Mouse (Mus musculus) CH12.LX (cell line): ENCODE results near the gene Ephb3. TPM values are rescaled to one million over a fixed set of nuclear protein-coding genes. Genes with fewer than 3 reads are reported as not detected.

Experiments
- DNase-seq: peaks from one replicate; pipeline ENCODE4 v3.0.0-alpha.2; 2013; ENCODE audit errors: extremely low read depth
- H3K27ac ChIP-seq: 2 replicates; pipeline ENCODE4 v1.5.1; 2012; ENCODE audit warnings: low read depth, mild to moderate bottlenecking, control low read depth, moderate library complexity; ENCODE audit not compliant: insufficient read depth
- H3K27me3 ChIP-seq: replicated peaks from 2 replicates; pipeline ENCODE3; 2012; ENCODE audit warnings: inconsistent platforms
- H3K36me3 ChIP-seq, 2 experiments: replicated peaks in 1 of 2; 2 replicates each; pipeline versions ENCODE3 to v1.6.1; 2012; ENCODE audit warnings: inconsistent platforms in 1 of 2, low read length in 1 of 2, mild to moderate bottlenecking in 1 of 2, mixed read lengths in 1 of 2, moderate library complexity in 1 of 2; ENCODE audit not compliant: control insufficient read depth in 1 of 2, insufficient read depth in 1 of 2
- H3K4me1 ChIP-seq, 2 experiments: 2 replicates each; pipeline ENCODE4 v1.6.1; 2012; ENCODE audit warnings: inconsistent platforms in 1 of 2, moderate library complexity in 1 of 2; ENCODE audit not compliant: insufficient read depth in 2 of 2, control insufficient read depth in 1 of 2
- H3K4me2 ChIP-seq: 2 replicates; pipeline ENCODE4 v1.6.1; 2012; ENCODE audit warnings: low read depth, mild to moderate bottlenecking, control low read depth; ENCODE audit not compliant: poor library complexity, insufficient read depth, severe bottlenecking
- H3K4me3 ChIP-seq, 3 experiments: fragments of 150-350 bp in 1 of 3; sonication (generic) in 1 of 3; replicated peaks in 1 of 3; 2 replicates each; pipeline versions ENCODE3 to v1.5.1; 2011 to 2012; ENCODE audit warnings: low read depth in 2 of 3, low read length in 2 of 3, mild to moderate bottlenecking in 2 of 3, moderate library complexity in 2 of 3, control low read depth in 1 of 3, improper control_type of control experiment in 1 of 3, inconsistent platforms in 1 of 3, mixed read lengths in 1 of 3; ENCODE audit not compliant: poor library complexity in 1 of 3
- H3K79me2 ChIP-seq: replicated peaks from 2 replicates; pipeline ENCODE4 v1.6.1; 2012; ENCODE audit warnings: mild to moderate bottlenecking, moderate library complexity; ENCODE audit not compliant: control insufficient read depth, poor library complexity, insufficient read depth, severe bottlenecking; ENCODE audit errors: extremely low read depth
- H3K9ac ChIP-seq: 2 replicates; pipeline ENCODE4 v1.6.1; 2012; ENCODE audit warnings: low read depth, mild to moderate bottlenecking, control low read depth, moderate library complexity; ENCODE audit not compliant: insufficient read depth
- H3K9me3 ChIP-seq: replicated peaks from 2 replicates; pipeline ENCODE3; 2012; ENCODE audit warnings: low read length, inconsistent platforms, mixed read lengths
- CHD1 ChIP-seq: IDR thresholded peaks from 2 replicates; pipeline ENCODE4 v1.6.1; 2012; ENCODE audit warnings: low read depth, low read length, improper control_type of control experiment, inconsistent platforms
- CHD2 ChIP-seq: IDR thresholded peaks from 2 replicates; pipeline ENCODE4 v1.6.1; 2011; ENCODE audit warnings: low read length, improper control_type of control experiment
- CTCF ChIP-seq, 2 experiments: IDR thresholded peaks in 1 of 2; conservative IDR thresholded peaks in 1 of 2; 2 replicates each; pipeline ENCODE4 v1.5.1; 2011 to 2012; ENCODE audit warnings: low read depth in 2 of 2, low read length in 2 of 2, improper control_type of control experiment in 1 of 2, inconsistent platforms in 1 of 2, mild to moderate bottlenecking in 1 of 2, moderate library complexity in 1 of 2
- E2F4 ChIP-seq: IDR thresholded peaks from 2 replicates; pipeline ENCODE4 v1.6.1; 2011; ENCODE audit warnings: low read depth, low read length, improper control_type of control experiment; ENCODE audit not compliant: insufficient replicate concordance
- ETS1 ChIP-seq: conservative IDR thresholded peaks from 2 replicates; pipeline ENCODE4 v1.6.1; 2012; ENCODE audit warnings: low read depth, mild to moderate bottlenecking, inconsistent platforms, low read length, improper control_type of control experiment, moderate library complexity
- HCFC1 ChIP-seq: IDR thresholded peaks from 2 replicates; pipeline ENCODE4 v1.6.1; 2012; ENCODE audit warnings: low read depth, mild to moderate bottlenecking, inconsistent platforms, low read length, improper control_type of control experiment
- IRF4 ChIP-seq: IDR thresholded peaks from 2 replicates; pipeline ENCODE4 v1.6.1; 2014; ENCODE audit warnings: low read depth, mild to moderate bottlenecking, inconsistent platforms, low read length, improper control_type of control experiment
- JUN ChIP-seq: IDR thresholded peaks from 2 replicates; pipeline ENCODE4 v1.6.1; 2011; ENCODE audit warnings: low read depth, mild to moderate bottlenecking, low read length, improper control_type of control experiment, moderate library complexity; ENCODE audit not compliant: insufficient read depth
- KAT2A ChIP-seq: IDR thresholded peaks from 2 replicates; pipeline ENCODE4 v1.6.1; 2012; ENCODE audit warnings: low read length, improper control_type of control experiment, inconsistent platforms; ENCODE audit not compliant: insufficient replicate concordance
- MAFK ChIP-seq: IDR thresholded peaks from 2 replicates; pipeline ENCODE4 v1.6.1; 2011; ENCODE audit warnings: low read length, improper control_type of control experiment; ENCODE audit not compliant: insufficient replicate concordance
- MAZ ChIP-seq: IDR thresholded peaks from 2 replicates; pipeline ENCODE4 v1.6.1; 2012; ENCODE audit warnings: low read depth, mild to moderate bottlenecking, inconsistent platforms, low read length, improper control_type of control experiment, moderate library complexity
- MEF2A ChIP-seq: IDR thresholded peaks from 2 replicates; pipeline ENCODE4 v1.6.1; 2014; ENCODE audit warnings: low read depth, mild to moderate bottlenecking, inconsistent platforms, low read length, improper control_type of control experiment, borderline replicate concordance
- MXI1 ChIP-seq: IDR thresholded peaks from 2 replicates; pipeline ENCODE4 v1.6.1; 2011; ENCODE audit warnings: mild to moderate bottlenecking, low read depth, low read length, improper control_type of control experiment
- MYC ChIP-seq: IDR thresholded peaks from 2 replicates; pipeline ENCODE4 v1.6.1; 2011; ENCODE audit warnings: low read depth, mild to moderate bottlenecking, improper control_type of control experiment, low read length
- NELFE ChIP-seq: IDR thresholded peaks from 2 replicates; pipeline ENCODE4 v1.6.1; 2011; ENCODE audit warnings: low read depth, low read length, improper control_type of control experiment
- NRF1 ChIP-seq: IDR thresholded peaks from 2 replicates; pipeline ENCODE4 v1.6.1; 2014; ENCODE audit warnings: low read depth, mild to moderate bottlenecking, inconsistent platforms, low read length, improper control_type of control experiment, moderate library complexity
- PAX5 ChIP-seq: IDR thresholded peaks from 2 replicates; pipeline ENCODE4 v1.6.1; 2012; ENCODE audit warnings: low read length, inconsistent platforms, mixed read lengths
- POLR2A ChIP-seq: IDR thresholded peaks from 2 replicates; pipeline ENCODE4 v1.6.1; 2011; ENCODE audit warnings: low read depth, mild to moderate bottlenecking, improper control_type of control experiment, low read length
- POLR2AphosphoS2 ChIP-seq: IDR thresholded peaks from 2 replicates; pipeline ENCODE4 v1.6.1; 2011; ENCODE audit warnings: low read depth, low read length, improper control_type of control experiment
- RAD21 ChIP-seq: IDR thresholded peaks from 2 replicates; pipeline ENCODE4 v1.6.1; 2011; ENCODE audit warnings: low read depth, mild to moderate bottlenecking, low read length, improper control_type of control experiment, moderate library complexity
- RCOR1 ChIP-seq: conservative IDR thresholded peaks from 2 replicates; pipeline ENCODE4 v1.6.1; 2012; ENCODE audit warnings: low read depth, mild to moderate bottlenecking, inconsistent platforms, low read length, improper control_type of control experiment
- SIN3A ChIP-seq: IDR thresholded peaks from 2 replicates; pipeline ENCODE4 v1.6.1; 2012; ENCODE audit warnings: low read length, improper control_type of control experiment, inconsistent platforms
- SMC3 ChIP-seq: IDR thresholded peaks from 2 replicates; pipeline ENCODE4 v1.6.1; 2011; ENCODE audit warnings: low read depth, low read length, improper control_type of control experiment
- TBP ChIP-seq: conservative IDR thresholded peaks from 2 replicates; pipeline ENCODE4 v1.6.1; 2011; ENCODE audit warnings: low read depth, low read length, improper control_type of control experiment
- TCF12 ChIP-seq: IDR thresholded peaks from 2 replicates; pipeline ENCODE4 v1.6.1; 2014; ENCODE audit warnings: low read depth, mild to moderate bottlenecking, inconsistent platforms, low read length, improper control_type of control experiment
- UBTF ChIP-seq: IDR thresholded peaks from 2 replicates; pipeline ENCODE4 v1.6.1; 2012; ENCODE audit warnings: low read depth, mild to moderate bottlenecking, inconsistent platforms, low read length, improper control_type of control experiment, moderate library complexity
- USF1 ChIP-seq: IDR thresholded peaks from 2 replicates; pipeline ENCODE4 v1.6.1; 2014; ENCODE audit warnings: low read depth, mild to moderate bottlenecking, inconsistent platforms, low read length, improper control_type of control experiment
- USF2 ChIP-seq: conservative IDR thresholded peaks from 2 replicates; pipeline ENCODE4 v1.6.1; 2011; ENCODE audit warnings: low read depth, low read length, improper control_type of control experiment
- ZC3H11A ChIP-seq: IDR thresholded peaks from 2 replicates; pipeline ENCODE4 v1.6.1; 2012; ENCODE audit warnings: low read depth, mild to moderate bottlenecking, inconsistent platforms, low read length, improper control_type of control experiment
- dilution Hi-C: fragments of 300-500 bp; cut with MboI; formaldehyde crosslinking; loops from 2 replicates; pipeline ENCODE4 v1.14.3; 2020; ENCODE audit warnings: low sequenced_read_pairs; ENCODE audit not compliant: extremely low pct_unique_long_range_greater_than_20kb, extremely low pct_ligation_motif_present
- in situ Hi-C: fragments of 300-500 bp; cut with MboI; formaldehyde crosslinking; loops from 3 replicates; pipeline ENCODE4 v1.14.3; 2019; ENCODE audit warnings: low sequenced_read_pairs, low pct_ligation_motif_present, low pct_unique_long_range_greater_than_20kb, mixed read lengths
- polyA plus RNA-seq: library from polyadenylated mRNA; unstranded; fragments of >175 nt; gene quantifications from 2 replicates; pipeline ENCODE4 v1.2.1, GENCODE M21; 2012; ENCODE audit warnings: low read depth; ENCODE audit not compliant: insufficient read length
- total RNA-seq, 2 experiments: library from RNA; depleted of rRNA; stranded (reverse); fragments of 300-350 nt in 1 of 2; fragments of >200 nt in 1 of 2; gene quantifications; 2 replicates each; pipeline ENCODE4 v1.2.3; 2012 to 2014

Gene Ephb3
- total and polyA plus RNA-seq, 3 experiments = not detected

GRCm38 (mm10) chr16:21196576-21196975, 8.0 kb upstream of the Ephb3 start:
- H3K4me1 ChIP-seq = peaks cover 0 to 33% of the 10 kb centered on the region in 2 experiments; a peak in 2 of 4 replicates
- no peaks in the 10 kb centered on the region for H3K9me3 ChIP-seq
- H3K4me3 ChIP-seq = no peak overlapping the region
- DNase-seq = no peak
- peaks cover 6% of the 10 kb centered on the region for H3K27me3 ChIP-seq
- no peaks in the 10 kb centered on the region for H3K36me3 ChIP-seq
- dilution Hi-C loops (no loop called here), in situ Hi-C loops (loop anchor here (5.0 to 10.0 kb wide), 2 partner anchors 196 to 282 kb away; no protein-coding TSS in a partner anchor)
- TF ChIP-seq MXI1 (no peak), UBTF (no peak), RAD21 (no peak), MYC (no peak), NELFE (no peak), SMC3 (no peak), E2F4 (no peak), TCF12 (no peak), ETS1 (no peak), JUN (no peak), KAT2A (no peak), CTCF (conservative IDR thresholded peaks at IDR 0.05 in 1 of 2, IDR thresholded peaks at IDR 0.05 in 1 of 2; ENCODE audit: low read depth in 2 of 2, low read length in 2 of 2) (no peak), MAZ (no peak), HCFC1 (no peak), MAFK (no peak), CHD1 (no peak), POLR2AphosphoS2 (no peak)
- H3K4me2 ChIP-seq = no peak overlapping the region
- H3K79me2 ChIP-seq = no peaks in the 10 kb centered on the region
- H3K27ac ChIP-seq = no peak overlapping the region
- H3K9ac ChIP-seq = no peak overlapping the region

GRCm38 (mm10) chr16:21197542-21197941, 7.0 kb upstream of the Ephb3 start:
- in situ Hi-C loops = loop anchor here (5.0 to 10.0 kb wide), 2 partner anchors 195 to 283 kb away; no protein-coding TSS in a partner anchor
- dilution Hi-C loops = no loop called here

More at GRCm38 (mm10) chr16:21197542-21197941, 7.0 kb upstream of the Ephb3 start:
- H3K4me3 ChIP-seq = no peak overlapping the region
- no peaks in the 10 kb centered on the region for H3K9me3 ChIP-seq
- no peak overlapping the region for H3K9ac ChIP-seq
- no peaks in the 10 kb centered on the region for H3K79me2 ChIP-seq
- TF ChIP-seq POLR2A = no peak
- no peak for TF ChIP-seq SIN3A
- no peak for TF ChIP-seq PAX5
- no peak for TF ChIP-seq MYC
- TF ChIP-seq NRF1 = no peak
- TF ChIP-seq IRF4 = no peak
- no peak for TF ChIP-seq SMC3
- no peak for TF ChIP-seq USF2
- TF ChIP-seq MEF2A = no peak
- TF ChIP-seq CHD2 = no peak
- no peak for TF ChIP-seq TBP
- no peak for TF ChIP-seq ZC3H11A
- no peak for TF ChIP-seq NELFE
- TF ChIP-seq JUN = no peak
- no peak for TF ChIP-seq RCOR1
- TF ChIP-seq HCFC1 = no peak
- TF ChIP-seq USF1 = no peak
- H3K27ac ChIP-seq = no peak overlapping the region
- no peaks in the 10 kb centered on the region for H3K36me3 ChIP-seq
- peaks cover 0 to 29% of the 10 kb centered on the region in 2 experiments; a peak in 2 of 4 replicates for H3K4me1 ChIP-seq
- H3K4me2 ChIP-seq = no peak overlapping the region
- no peak for DNase-seq
- peaks cover 6% of the 10 kb centered on the region for H3K27me3 ChIP-seq
